Mouse (Mus musculus): ENCODE results near the gene Lpar4. TPM values are rescaled to one million over a fixed set of nuclear protein-coding genes. Genes with fewer than 3 reads are reported as not detected.

The Lpar4 gene
- polyA plus RNA-seq, 1 experiment from 2014 or later, result 8.5 TPM

DNA sequence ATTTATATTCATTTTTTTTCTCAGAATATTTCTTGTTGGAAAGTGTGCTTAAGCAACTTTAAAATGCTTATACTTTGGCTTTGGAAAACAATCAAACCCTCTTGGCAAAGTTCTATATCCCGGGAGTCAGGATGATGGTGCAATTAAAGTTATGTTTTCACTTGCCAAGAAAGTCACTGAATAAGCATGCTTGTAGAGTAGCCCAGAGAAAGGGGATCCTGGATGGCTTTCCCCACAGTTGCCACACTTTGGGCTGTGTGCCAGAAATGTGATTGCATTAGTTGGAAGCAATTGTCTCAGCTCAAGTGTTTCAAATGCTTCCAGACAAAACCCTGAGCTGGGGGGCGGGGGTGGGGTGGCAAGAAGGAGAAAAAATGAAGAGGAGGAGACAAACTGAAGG lies 43.9 kb downstream of the Lpar4 start:
- H3K27ac ChIP-seq, result no peak overlapping the region
- no peaks in the 10 kb centered on the region for H3K9me3 ChIP-seq
- 51% methylated on average over 2 of the region's 2 CpGs for WGBS
- H3K36me3 ChIP-seq, result no peaks in the 10 kb centered on the region
- H3K4me1 ChIP-seq (replicated peaks), result no peaks in the 10 kb centered on the region
- ATAC-seq, result no peak
- no peaks in the 10 kb centered on the region for H3K27me3 ChIP-seq
- no peak overlapping the region for H3K4me2 ChIP-seq (replicated peaks)
- no peak overlapping the region for H3K9ac ChIP-seq (replicated peaks)
- H3K4me3 ChIP-seq (replicated peaks), result no peak overlapping the region

Other genes with a start within 250 kb of the Lpar4 start
- gene Rtl3, start 80.0 kb upstream of the Lpar4 start, polyA plus RNA-seq (2015; fragmentation: Nextera tagmentation; extraction: Ambion mirVana), result 0.53 and 0.74 TPM in 2 replicates
- not detected in 2 replicates for gene P2ry10, start 167.9 kb downstream of the Lpar4 start, polyA plus RNA-seq (2015; fragmentation: Nextera tagmentation; extraction: Ambion mirVana)
- gene P2ry10b, start 228.3 kb downstream of the Lpar4 start, polyA plus RNA-seq (2015; fragmentation: Nextera tagmentation; extraction: Ambion mirVana), result 0.52 and 0.55 TPM in 2 replicates